Comparison of ENCODE assay signal across 10 mouse cellular contexts in the genomic region with DNA sequence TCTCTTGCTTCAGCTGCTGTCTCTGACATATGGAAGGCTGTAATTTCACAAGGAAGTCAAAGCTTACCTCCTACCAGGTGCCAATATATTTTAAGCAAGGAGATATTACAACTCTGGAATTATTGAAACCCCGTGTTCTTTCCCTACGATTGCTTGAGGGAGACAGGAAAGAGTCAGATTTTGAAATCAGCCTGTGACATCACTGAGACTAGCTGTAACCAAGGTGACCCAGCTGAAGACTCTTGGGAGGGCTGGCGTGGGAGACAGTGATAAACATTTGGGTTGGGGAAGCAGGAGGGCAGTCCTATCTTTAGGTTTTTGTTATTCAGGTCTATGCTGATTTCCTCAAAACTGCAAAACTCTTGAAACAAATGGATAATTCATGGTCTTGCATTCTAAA.
"Had no signal": no experiment of that assay in that cellular context is flagged by ENCODE, and none has a peak within 500 bp of the region (broad histone marks: within the 10 kb centered on the region; RNA-seq: fewer than 3 reads in every experiment).

No protein-coding gene starts in this region.

- DNase-seq: kidney, adult 9 months; kidney, postnatal 36 days; lung, embryonic 14.5 days; lung, postnatal 10 days; lung, postnatal 4 days; midbrain, embryonic 14.5 days; thymus, adult 18-20 months; thymus, postnatal 14 days had no signal

- ATAC-seq: intestine, postnatal 0 days; liver, embryonic 12.5 days had no signal
